Mouse (Mus musculus) forebrain, postnatal 0 days (tissue): ENCODE measurements at regions not wholly inside any gene's neighbourhood (a gene's known extent, or its start where the extent isn't known, plus 50 kb on each side); places are given as distances from the start of the nearest gene placed in this dataset.

Experiments
- ATAC-seq: fragments of 200-750 bp; cut with Nextera tagmentation; 2 replicates; pipeline ENCODE4 v1.8.0; 2017; ENCODE audit warnings: mild to moderate bottlenecking, moderate library complexity
- DNase-seq: peaks from one replicate; pipeline ENCODE4 v3.0.0-alpha.2; 2015
- H3K27ac ChIP-seq: fragments of 300-500 bp; sonication (generic); 2 replicates; pipeline ENCODE4 v1.5.1; 2014; ENCODE audit warnings: low read depth, mild to moderate bottlenecking, antibody characterized with exemption, low read length, moderate library complexity, mixed read lengths
- H3K27me3 ChIP-seq: fragments of 300-500 bp; sonication (generic); 2 replicates; pipeline ENCODE4 v1.6.1; 2014; ENCODE audit warnings: mild to moderate bottlenecking, low read length, mixed read lengths; ENCODE audit not compliant: insufficient read depth
- H3K36me3 ChIP-seq: fragments of 300-500 bp; sonication (generic); 2 replicates; pipeline ENCODE4 v1.6.1; 2014; ENCODE audit warnings: mild to moderate bottlenecking, moderate library complexity; ENCODE audit not compliant: insufficient read depth
- H3K4me1 ChIP-seq: fragments of 300-500 bp; sonication (generic); 2 replicates; pipeline ENCODE4 v1.6.1; 2014; ENCODE audit warnings: antibody characterized with exemption; ENCODE audit not compliant: insufficient read depth
- H3K4me2 ChIP-seq: fragments of 300-500 bp; sonication (generic); 2 replicates; pipeline ENCODE4 v1.6.1; 2014; ENCODE audit warnings: low read depth, mild to moderate bottlenecking, moderate library complexity
- H3K4me3 ChIP-seq: fragments of 300-500 bp; sonication (generic); 2 replicates; pipeline ENCODE4 v1.5.1; 2014; ENCODE audit warnings: low read depth, low read length, mixed read lengths
- H3K9ac ChIP-seq: fragments of 300-500 bp; sonication (generic); 2 replicates; pipeline ENCODE4 v1.6.1; 2014; ENCODE audit warnings: mild to moderate bottlenecking
- H3K9me3 ChIP-seq: fragments of 300-500 bp; sonication (generic); 2 replicates; pipeline ENCODE4 v1.6.1; 2016; ENCODE audit warnings: low read length
- CTCF ChIP-seq: sonication (generic); IDR thresholded peaks from 2 replicates; pipeline ENCODE4 v1.5.1; 2016; ENCODE audit warnings: antibody characterized with exemption, control low read depth, low read depth
- WGBS: fragments of 180-500 bp; shearing (Covaris S2); extraction: QIAGEN DNeasy Blood & Tissue Kit; methylation state at CpG from one replicate; pipeline ENCODE4 v1.1.7; 2014; 5-methylcytosine and 5-hydroxymethylcytosine counted together

GRCm38 (mm10) chr5:79679051-79679450 lies 1340.9 kb upstream of the Adgrl3 start:
- Histone ChIP-seq H3K4me2 (no peak overlapping the region), H3K4me1 (no peaks in the 10 kb centered on the region), H3K27ac (no peak overlapping the region), H3K9me3 (no peaks in the 10 kb centered on the region), H3K4me3 (no peak overlapping the region), H3K9ac (no peak overlapping the region), H3K36me3 (no peaks in the 10 kb centered on the region), H3K27me3 (no peaks in the 10 kb centered on the region)
- no peak for TF ChIP-seq CTCF
- ATAC-seq (no peak), DNase-seq (no peak)
- WGBS = 10% methylated on average over 3 of the region's 3 CpGs

GRCm38 (mm10) chr5:79680321-79680720 lies 1339.6 kb upstream of the Adgrl3 start:
- H3K4me1 ChIP-seq = no peaks in the 10 kb centered on the region
- ATAC-seq (no peak), DNase-seq (no peak)
- no peak overlapping the region for H3K4me3 ChIP-seq
- H3K27me3 ChIP-seq = no peaks in the 10 kb centered on the region
- no peak overlapping the region for H3K27ac ChIP-seq
- H3K9me3 ChIP-seq = no peaks in the 10 kb centered on the region
- TF ChIP-seq CTCF = no peak
- no peak overlapping the region for H3K9ac ChIP-seq
- H3K36me3 ChIP-seq = no peaks in the 10 kb centered on the region
- no peak overlapping the region for H3K4me2 ChIP-seq

DNA sequence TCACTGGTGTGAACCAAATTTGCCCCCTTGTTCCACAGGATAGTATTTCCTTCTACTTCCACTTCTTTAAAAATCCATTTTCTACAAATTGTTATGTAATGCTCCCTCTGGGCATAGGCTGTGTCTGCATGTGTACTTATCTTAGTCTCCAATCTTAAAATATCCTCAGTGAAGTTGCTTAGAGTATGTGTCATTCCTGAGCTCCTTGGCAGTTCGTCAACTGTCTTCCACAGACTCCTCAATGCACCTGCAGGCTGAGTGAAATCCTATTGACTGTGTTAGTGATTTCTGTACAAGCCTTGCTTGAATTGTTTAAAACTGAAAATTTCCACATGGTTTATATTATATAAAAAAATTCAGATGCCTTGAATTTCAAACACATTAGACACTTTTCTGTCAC lies 1313.3 kb upstream of the Adgrl3 start:
- TF ChIP-seq CTCF = no peak
- no peak overlapping the region for H3K27ac ChIP-seq
- no peak for DNase-seq
- no peak overlapping the region for H3K4me3 ChIP-seq
- ATAC-seq = no peak
- H3K4me1 ChIP-seq = no peaks in the 10 kb centered on the region
- 79% methylated on average over 1 of the region's 1 CpGs for whole genome bisulfite sequencing
- no peaks in the 10 kb centered on the region for H3K27me3 ChIP-seq
- no peak overlapping the region for H3K4me2 ChIP-seq
- H3K9me3 ChIP-seq = no peaks in the 10 kb centered on the region
- no peaks in the 10 kb centered on the region for H3K36me3 ChIP-seq
- H3K9ac ChIP-seq = no peak overlapping the region

DNA sequence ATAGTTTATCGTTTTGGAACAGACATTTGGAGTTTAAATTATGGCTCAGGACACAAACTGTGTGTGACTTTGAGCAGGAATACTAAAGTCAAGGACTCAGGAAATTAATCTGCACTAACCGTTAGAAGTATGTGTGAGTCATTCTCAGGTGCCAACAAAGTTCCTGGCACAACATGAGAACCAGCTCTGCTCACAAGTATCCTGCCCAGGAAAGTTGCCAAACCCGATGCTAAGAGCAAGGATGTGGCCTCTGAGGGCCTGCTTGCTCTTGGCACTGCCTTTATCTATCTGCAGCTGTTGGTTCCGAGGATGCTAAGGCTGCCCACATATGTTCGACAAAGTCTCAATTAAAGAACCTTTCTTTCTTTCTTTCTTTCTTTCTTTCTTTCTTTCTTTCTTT lies 1285.1 kb upstream of the Adgrl3 start:
- H3K9me3 ChIP-seq = no peaks in the 10 kb centered on the region
- H3K4me3 ChIP-seq = no peak overlapping the region
- no peak overlapping the region for H3K27ac ChIP-seq
- WGBS = 45% methylated on average over 5 of the region's 5 CpGs
- H3K4me2 ChIP-seq = no peak overlapping the region
- no peaks in the 10 kb centered on the region for H3K4me1 ChIP-seq
- no peak overlapping the region for H3K9ac ChIP-seq
- DNase-seq (peak; percentile 13), ATAC-seq (no peak)
- no peak for TF ChIP-seq CTCF
- no peaks in the 10 kb centered on the region for H3K27me3 ChIP-seq
- no peaks in the 10 kb centered on the region for H3K36me3 ChIP-seq

DNA sequence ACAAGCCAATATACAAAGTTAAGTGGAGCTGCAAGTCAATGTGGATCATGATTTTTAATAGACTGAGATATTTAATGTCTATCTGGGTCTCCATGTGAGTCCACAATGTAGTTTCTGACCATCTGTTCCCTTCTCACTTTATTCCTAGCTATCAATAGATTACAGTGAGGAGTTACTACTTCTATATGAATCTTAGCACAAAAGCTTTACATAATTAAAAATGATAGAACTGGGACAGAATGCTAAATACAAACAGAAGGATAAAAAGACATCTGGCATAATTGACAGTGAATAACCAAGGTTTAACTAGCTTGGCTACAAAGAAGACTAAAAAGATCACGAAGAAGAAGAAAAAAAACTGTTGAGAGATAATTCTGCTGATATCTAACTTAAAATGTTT lies 1235.5 kb upstream of the Adgrl3 start:
- DNase-seq (no peak), ATAC-seq (no peak)
- no peak for TF ChIP-seq CTCF
- Histone ChIP-seq H3K9ac (no peak overlapping the region), H3K27ac (no peak overlapping the region), H3K4me2 (no peak overlapping the region), H3K27me3 (no peaks in the 10 kb centered on the region), H3K9me3 (no peaks in the 10 kb centered on the region), H3K36me3 (no peaks in the 10 kb centered on the region), H3K4me3 (no peak overlapping the region), H3K4me1 (no peaks in the 10 kb centered on the region)
- WGBS = 30% methylated on average over 1 of the region's 1 CpGs

DNA sequence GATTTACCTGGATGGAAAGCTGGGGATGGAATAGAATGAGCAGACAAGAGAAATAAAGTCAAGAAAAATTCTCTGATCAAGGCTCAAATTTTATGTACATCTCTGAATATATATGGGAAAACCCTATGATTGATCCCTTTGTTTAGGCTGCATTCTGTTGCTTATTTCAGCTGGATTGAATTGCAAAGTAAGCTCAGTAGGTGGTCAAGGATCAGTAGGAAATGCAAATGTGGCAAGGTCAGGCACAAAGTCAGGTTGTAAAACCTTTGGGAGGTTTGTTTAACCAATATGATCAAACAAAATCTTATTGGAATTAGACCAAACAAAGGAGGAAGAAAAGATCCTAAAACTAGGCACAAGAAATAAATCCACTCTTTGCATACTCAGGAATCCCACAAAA lies 1193.4 kb upstream of the Adgrl3 start:
- H3K27ac ChIP-seq = no peak overlapping the region
- DNase-seq (no peak), ATAC-seq (no peak)
- no peak overlapping the region for H3K9ac ChIP-seq
- H3K9me3 ChIP-seq = peaks cover 14% of the 10 kb centered on the region; the same call in 1 of the 2 replicates
- no peaks in the 10 kb centered on the region for H3K27me3 ChIP-seq
- H3K4me3 ChIP-seq = no peak overlapping the region
- H3K4me1 ChIP-seq = no peaks in the 10 kb centered on the region
- H3K4me2 ChIP-seq = no peak overlapping the region
- no peak for TF ChIP-seq CTCF
- H3K36me3 ChIP-seq = no peaks in the 10 kb centered on the region

- TF ChIP-seq CTCF = no peak
- no peak for ATAC-seq
These were observed 1173.5 kb upstream of the Adgrl3 start for GRCm38 (mm10) chr5:79846456-79846855.

GRCm38 (mm10) chr5:79855866-79856265 lies 1164.1 kb upstream of the Adgrl3 start:
- peak; percentile 74 for DNase-seq

More at GRCm38 (mm10) chr5:79846456-79846855, 1173.5 kb upstream of the Adgrl3 start:
- no peak overlapping the region for H3K4me2 ChIP-seq
- peak; percentile 48 for DNase-seq
- H3K9me3 ChIP-seq = no peaks in the 10 kb centered on the region
- H3K27ac ChIP-seq = no peak overlapping the region
- H3K4me3 ChIP-seq = no peak overlapping the region
- no peaks in the 10 kb centered on the region for H3K27me3 ChIP-seq
- WGBS = 41% methylated on average over 2 of the region's 2 CpGs
- H3K36me3 ChIP-seq = no peaks in the 10 kb centered on the region
- H3K4me1 ChIP-seq = no peaks in the 10 kb centered on the region
- H3K9ac ChIP-seq = no peak overlapping the region

More at GRCm38 (mm10) chr5:79855866-79856265, 1164.1 kb upstream of the Adgrl3 start:
- TF ChIP-seq CTCF = no peak
- Histone ChIP-seq H3K9ac (no peak overlapping the region), H3K27ac (no peak overlapping the region), H3K27me3 (no peaks in the 10 kb centered on the region), H3K4me3 (no peak overlapping the region), H3K36me3 (no peaks in the 10 kb centered on the region), H3K9me3 (no peaks in the 10 kb centered on the region), H3K4me2 (no peak overlapping the region), H3K4me1 (no peaks in the 10 kb centered on the region)
- 58% methylated on average over 4 of the region's 4 CpGs for WGBS
- ATAC-seq = peak; percentile 78
